Mouse (Mus musculus) midbrain, embryonic 12.5 days (tissue): ENCODE data around the gene Taf6l. TPM values are rescaled to one million over a fixed set of nuclear protein-coding genes. Genes with fewer than 3 reads are reported as not detected.
"Not testable (repeated sequence)": the region's sequence is repeated elsewhere in the genome, so short reads cannot be mapped to it uniquely, and the experiment has no call there.

Experiments
- ATAC-seq: fragments of 200-750 bp; cut with Nextera tagmentation; 2 replicates; pipeline ENCODE4 v1.8.0; 2017; ENCODE audit warnings: low read depth, moderate TSS enrichment, moderate library complexity; ENCODE audit not compliant: low FRiP score
- H3K27ac ChIP-seq: fragments of 300-500 bp; sonication (generic); replicated peaks from 2 replicates; pipeline ENCODE4 v1.5.1; 2016; ENCODE audit warnings: mild to moderate bottlenecking
- H3K27me3 ChIP-seq: fragments of 300-500 bp; sonication (generic); 2 replicates; pipeline ENCODE4 v1.6.1; 2016; ENCODE audit warnings: mild to moderate bottlenecking
- H3K36me3 ChIP-seq: fragments of 300-500 bp; sonication (generic); 2 replicates; pipeline ENCODE4 v1.6.1; 2016
- H3K4me1 ChIP-seq: fragments of 300-500 bp; sonication (generic); 2 replicates; pipeline ENCODE4 v1.6.1; 2016
- H3K4me2 ChIP-seq: fragments of 300-500 bp; sonication (generic); replicated peaks from 2 replicates; pipeline ENCODE4 v1.6.1; 2016; ENCODE audit warnings: mild to moderate bottlenecking, moderate library complexity
- H3K4me3 ChIP-seq: fragments of 300-500 bp; sonication (generic); 2 replicates; pipeline ENCODE4 v1.5.1; 2016; ENCODE audit warnings: mild to moderate bottlenecking
- H3K9ac ChIP-seq: fragments of 300-500 bp; sonication (generic); replicated peaks from 2 replicates; pipeline ENCODE4 v1.6.1; 2016; ENCODE audit warnings: mild to moderate bottlenecking, moderate library complexity
- H3K9me3 ChIP-seq: fragments of 300-500 bp; sonication (generic); 2 replicates; pipeline ENCODE4 v1.6.1; 2016; ENCODE audit warnings: mild to moderate bottlenecking
- WGBS: fragments of 180-500 bp; shearing (Covaris S2); methylation state at CpG from one replicate; pipeline ENCODE4 v1.1.7; 2016; 5-methylcytosine and 5-hydroxymethylcytosine counted together
- microRNA-seq: library from miRNA; unstranded; fragments of <30 nt; microRNA quantifications from one replicate; pipeline ENCODE4, GENCODE M21; 2017
- polyA plus RNA-seq: library from polyadenylated mRNA; unstranded; fragments of >200 nt; fragmentation: Nextera tagmentation; extraction: Ambion mirVana; gene quantifications from 2 replicates; pipeline ENCODE4 v1.2.1, GENCODE M21; 2016

The Taf6l gene
- polyA plus RNA-seq, 1 experiment from 2014 or later, result 35.5 TPM

GRCm38 (mm10) chr19:8728335-8729099, 57.7 kb downstream of the Taf6l start:
- H3K9me3 ChIP-seq, H3K4me2 ChIP-seq, ATAC-seq, H3K27ac ChIP-seq, H3K4me3 ChIP-seq, H3K9ac ChIP-seq, H3K27me3 ChIP-seq: not testable (repeated sequence)
- H3K4me1 ChIP-seq, result peaks cover 22% of the 10 kb centered on the region
- peaks cover 22% of the 10 kb centered on the region for H3K36me3 ChIP-seq
- 49% methylated on average over 3 of the region's 3 CpGs for WGBS

GRCm38 (mm10) chr19:8727495-8728114, 58.6 kb downstream of the Taf6l start:
- Histone ChIP-seq H3K9ac (no peak overlapping the region), H3K27ac (0 out of 2 replicates have a peak overlapping the region, but pooled peaks have one; percentile 25), H3K9me3 (no peaks in the 10 kb centered on the region), H3K4me2 (no peak overlapping the region), H3K4me3 (no peak overlapping the region), H3K27me3 (no peaks in the 10 kb centered on the region), H3K36me3 (peaks cover 22% of the 10 kb centered on the region), H3K4me1 (peaks cover 22% of the 10 kb centered on the region)
- no peak for ATAC-seq
- WGBS, result 28% methylated on average over 5 of the region's 5 CpGs

GRCm38 (mm10) chr19:8726609-8727390, 59.4 kb downstream of the Taf6l start:
- whole genome bisulfite sequencing, result 21% methylated on average over 3 of the region's 3 CpGs
- ATAC-seq, result no peak
- H3K9me3 ChIP-seq, result no peaks in the 10 kb centered on the region
- no peak overlapping the region for H3K4me3 ChIP-seq
- H3K9ac ChIP-seq, result no peak overlapping the region
- H3K27me3 ChIP-seq, result no peaks in the 10 kb centered on the region
- peaks cover 30% of the 10 kb centered on the region for H3K4me1 ChIP-seq
- no peak overlapping the region for H3K27ac ChIP-seq
- H3K4me2 ChIP-seq, result no peak overlapping the region
- H3K36me3 ChIP-seq, result peaks cover 22% of the 10 kb centered on the region

- Histone ChIP-seq H3K9me3 (no peaks in the 10 kb centered on the region), H3K27ac (no peak overlapping the region), H3K4me1 (peaks cover 33% of the 10 kb centered on the region), H3K4me2 (peak overlapping the region; percentile 78), H3K9ac (peak overlapping the region; percentile 96), H3K27me3 (no peaks in the 10 kb centered on the region), H3K4me3 (peak overlapping the region; percentile 82), H3K36me3 (peaks cover 22% of the 10 kb centered on the region)
- 61% methylated on average over 4 of the region's 4 CpGs for WGBS
- ATAC-seq, result no peak
Observed at GRCm38 (mm10) chr19:8725081-8725613, 61.1 kb downstream of the Taf6l start.

Small RNA genes lying within 50 kb of the gene (microRNA-seq; reads per million reads assigned to microRNA genes)
- not detected for gene Mir6992

Other genes with a start within 250 kb of the Taf6l start
- gene Slc22a8, start 195.2 kb downstream of the Taf6l start, polyA plus RNA-seq, result 0.77 and 0.89 TPM in 2 replicates
- gene Slc22a6, start 168.4 kb downstream of the Taf6l start, polyA plus RNA-seq, result 3.6 and 4.2 TPM in 2 replicates
- 0.50 and 0.59 TPM in 2 replicates for gene Chrm1, start 122.6 kb downstream of the Taf6l start, polyA plus RNA-seq
- 138 and 150 TPM in 2 replicates for gene Slc3a2, start 63.0 kb downstream of the Taf6l start, polyA plus RNA-seq
- 78.5 and 80.7 TPM in 2 replicates for gene Wdr74, start 50.6 kb downstream of the Taf6l start, polyA plus RNA-seq
- gene 1700092M07Rik, start 45.7 kb downstream of the Taf6l start, polyA plus RNA-seq, result 3.3 and 4.5 TPM in 2 replicates
- gene Stx5a, start 45.0 kb downstream of the Taf6l start, polyA plus RNA-seq, result 121 and 127 TPM in 2 replicates
- gene Nxf1, start 29.3 kb downstream of the Taf6l start, polyA plus RNA-seq, result 210 and 224 TPM in 2 replicates
- gene Tmem223, start 15.4 kb downstream of the Taf6l start, polyA plus RNA-seq, result 211 and 214 TPM in 2 replicates
- 40.4 TPM in 2 replicates for gene Tmem179b, start 11.9 kb downstream of the Taf6l start, polyA plus RNA-seq
- gene Polr2g, start 12.2 kb upstream of the Taf6l start, polyA plus RNA-seq, result 154 and 160 TPM in 2 replicates
- gene Zbtb3, start 16.1 kb upstream of the Taf6l start, polyA plus RNA-seq, result 8.3 and 8.8 TPM in 2 replicates
- 65.7 and 69.9 TPM in 2 replicates for gene Ttc9c, start 32.9 kb upstream of the Taf6l start, polyA plus RNA-seq
- gene Hnrnpul2, start 33.6 kb upstream of the Taf6l start, polyA plus RNA-seq, result 6.0 and 6.4 TPM in 2 replicates
- not detected in 2 replicates for gene AC129217.1, start 43.4 kb upstream of the Taf6l start, polyA plus RNA-seq
- gene Bscl2, start 51.0 kb upstream of the Taf6l start, polyA plus RNA-seq, result 68.0 and 68.7 TPM in 2 replicates
- gene Gng3, start 52.8 kb upstream of the Taf6l start, polyA plus RNA-seq, result 174 and 180 TPM in 2 replicates
- 0.55 and 0.62 TPM in 2 replicates for gene Lrrn4cl, start 64.4 kb upstream of the Taf6l start, polyA plus RNA-seq
- gene Ubxn1, start 85.1 kb upstream of the Taf6l start, polyA plus RNA-seq, result 172 and 175 TPM in 2 replicates
- gene Uqcc3, start 94.5 kb upstream of the Taf6l start, polyA plus RNA-seq, result 59.6 and 63.5 TPM in 2 replicates
- gene Lbhd1, start 97.3 kb upstream of the Taf6l start, polyA plus RNA-seq, result 92.7 and 97.2 TPM in 2 replicates
- gene Gm49403, start 97.5 kb upstream of the Taf6l start, polyA plus RNA-seq, result not detected in 2 replicates
- gene 1810009A15Rik, start 102.4 kb upstream of the Taf6l start, polyA plus RNA-seq, result 81.0 and 87.1 TPM in 2 replicates
- not detected in 2 replicates for gene Gm49416, start 102.5 kb upstream of the Taf6l start, polyA plus RNA-seq
- gene Ints5, start 106.6 kb upstream of the Taf6l start, polyA plus RNA-seq, result 46.2 and 46.6 TPM in 2 replicates
- 111 and 115 TPM in 2 replicates for gene Ganab, start 111.7 kb upstream of the Taf6l start, polyA plus RNA-seq
- gene B3gat3, start 134.0 kb upstream of the Taf6l start, polyA plus RNA-seq, result 71.9 and 72.5 TPM in 2 replicates
- gene Rom1, start 142.9 kb upstream of the Taf6l start, polyA plus RNA-seq, result 2.1 and 2.2 TPM in 2 replicates
- 14.9 and 15.8 TPM in 2 replicates for gene Eml3, start 143.1 kb upstream of the Taf6l start, polyA plus RNA-seq
- gene Mta2, start 155.5 kb upstream of the Taf6l start, polyA plus RNA-seq, result 189 and 192 TPM in 2 replicates
- 34.0 and 34.2 TPM in 2 replicates for gene Tut1, start 167.4 kb upstream of the Taf6l start, polyA plus RNA-seq
- 338 and 351 TPM in 2 replicates for gene Eef1g, start 180.6 kb upstream of the Taf6l start, polyA plus RNA-seq
- gene Ahnak, start 202.9 kb upstream of the Taf6l start, polyA plus RNA-seq, result 7.6 and 12.2 TPM in 2 replicates